Mouse (Mus musculus): Measurements from ENCODE around the gene Ctnna2.

Ctnna2 gene

DNA sequence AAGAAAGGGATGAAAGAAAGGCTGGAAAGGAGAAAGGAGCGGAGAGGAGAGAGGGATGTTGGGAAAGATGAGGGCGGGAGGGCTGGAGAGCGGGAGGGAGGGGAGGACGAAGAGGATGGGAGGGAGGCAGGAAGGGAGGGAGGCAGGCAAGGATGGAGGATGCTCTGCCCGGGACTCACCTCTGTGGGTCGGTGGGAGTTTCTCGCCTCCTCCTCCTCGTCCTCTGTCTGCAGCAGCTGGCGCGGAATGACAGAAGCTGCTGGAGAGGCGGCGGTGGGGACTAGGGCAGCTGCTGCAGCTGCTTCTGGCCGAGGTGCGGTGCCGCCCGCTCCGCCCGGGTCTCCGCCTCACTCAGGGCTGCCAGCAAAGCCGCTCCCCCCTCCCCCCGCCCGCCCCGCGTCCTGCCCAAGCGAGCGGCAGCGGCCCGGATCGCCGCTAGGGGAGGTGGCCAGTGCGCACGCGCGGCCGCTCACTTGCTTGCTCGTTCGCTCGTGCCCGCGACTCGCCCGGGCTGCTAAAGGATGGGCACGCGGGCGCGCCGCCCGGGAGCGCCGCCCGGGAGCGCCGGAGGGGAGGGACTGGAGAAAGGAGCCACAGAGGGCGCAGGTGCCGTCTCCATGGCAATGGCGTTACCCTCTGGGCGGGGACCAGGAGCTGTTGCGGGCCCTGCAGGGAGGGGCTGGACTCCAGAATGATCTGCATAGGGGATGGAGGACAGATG lies at the start of gene Ctnna2:
Gene Ctnna2 (minus strand): TSS at position 459 of the 721 bp plus-strand sequence.
- in situ Hi-C loops (cut with MboI, MseI): no loop called here

DNA sequence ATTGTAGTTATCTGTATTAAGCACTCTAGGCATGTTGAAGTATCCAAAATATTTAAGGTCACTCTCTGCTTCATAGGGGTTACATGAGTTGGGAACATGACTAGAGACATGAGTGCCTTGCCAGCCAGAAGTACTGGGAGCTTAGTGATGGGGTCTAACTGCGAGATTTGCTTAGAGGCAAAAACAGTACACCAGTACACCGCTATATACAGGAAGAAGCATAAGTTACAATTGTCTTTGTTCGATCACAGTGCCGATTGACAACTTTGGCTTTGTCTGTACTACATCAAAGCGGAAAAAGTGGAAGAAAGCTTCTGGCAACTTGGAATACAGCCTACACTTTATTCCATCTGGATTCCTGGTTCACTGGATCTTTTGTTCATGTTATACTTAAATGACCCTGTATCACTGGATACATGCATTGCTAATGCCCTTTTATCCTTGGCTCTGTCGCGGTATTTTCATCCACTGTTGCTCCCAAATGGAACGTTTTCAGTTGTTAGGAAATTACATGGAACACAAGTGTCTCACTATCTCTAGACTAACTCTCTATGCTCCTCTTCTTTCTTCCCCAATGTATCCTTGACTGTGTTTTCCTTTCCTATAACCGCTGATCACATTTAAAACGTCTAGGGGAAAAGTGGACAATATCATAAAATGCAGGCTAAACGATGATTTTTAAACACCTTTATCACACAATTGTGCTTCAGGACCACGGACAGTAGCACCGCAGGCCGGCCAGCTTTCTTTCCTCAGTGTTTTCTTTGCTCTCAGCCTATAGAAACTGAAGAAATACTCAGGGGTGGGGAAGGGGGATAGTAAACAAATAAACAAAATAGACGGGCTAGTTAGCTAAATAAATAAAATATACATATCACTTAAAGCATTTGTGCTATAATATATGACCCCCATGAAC lies 896 bp upstream of the Ctnna2 start:
- in situ Hi-C loops (cut with MboI, MseI): no loop called here

GRCm38 (mm10) chr6:77978476-77979240 lies 841 bp downstream of the Ctnna2 start:
- in situ Hi-C loops (cut with MboI, MseI): no loop called here

DNA sequence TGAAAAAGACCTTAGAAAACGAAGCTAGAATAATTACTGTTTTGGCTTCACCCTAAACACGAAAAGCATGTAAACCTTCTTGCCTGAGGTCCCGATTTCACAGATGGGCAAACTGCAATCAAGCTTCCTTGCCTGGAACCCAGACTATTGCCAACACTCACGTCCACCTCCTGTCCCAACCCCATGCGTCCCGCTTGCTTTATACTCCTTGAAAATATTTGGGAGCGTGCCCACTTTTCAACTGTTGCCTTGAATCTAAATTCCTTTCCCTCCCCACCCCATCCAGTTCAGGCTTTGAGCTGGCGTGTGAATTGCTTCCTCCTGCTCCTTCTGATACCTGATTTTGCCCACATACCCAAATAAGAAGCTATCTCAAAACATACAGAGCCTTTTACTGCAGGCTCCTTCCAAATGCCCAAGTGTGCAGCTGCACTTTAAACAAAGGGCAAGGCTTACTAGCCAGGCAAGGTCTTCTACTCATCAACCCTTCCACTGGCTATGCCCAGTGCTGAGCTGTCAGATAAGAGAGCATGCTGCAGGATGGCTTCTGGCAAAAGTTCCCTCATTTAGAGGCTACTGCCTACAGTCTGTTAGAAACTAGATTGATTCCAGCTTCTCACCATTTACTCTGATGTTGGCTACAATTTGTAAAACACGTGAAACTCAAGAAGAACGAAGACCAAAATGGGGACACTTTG lies 8.8 kb downstream of the Ctnna2 start:
- in situ Hi-C loops (cut with MboI, MseI): no loop called here

DNA sequence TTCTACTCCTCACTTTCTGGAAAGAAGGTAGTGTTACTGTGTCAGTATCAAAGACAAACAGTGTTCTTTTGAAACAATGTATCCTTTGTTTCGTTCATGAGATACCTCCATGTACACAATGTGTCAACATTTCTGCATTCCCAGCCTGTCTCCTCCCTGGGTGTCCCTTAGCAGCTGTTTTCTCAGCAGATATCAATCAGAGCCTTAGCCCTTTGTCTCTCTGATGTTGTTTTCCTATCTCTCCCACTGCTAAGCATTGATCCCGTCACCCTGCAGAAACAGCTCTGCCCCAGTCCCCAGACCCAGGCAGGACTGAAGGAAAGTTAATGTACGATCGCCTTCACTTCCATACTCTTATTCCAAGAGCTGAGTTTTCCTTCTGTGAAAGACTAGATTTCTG lies 9.7 kb downstream of the Ctnna2 start:
- in situ Hi-C loops (cut with MboI, MseI): no loop called here

- in situ Hi-C loops (cut with MboI, MseI): no loop called here
Observed at GRCm38 (mm10) chr6:77962011-77962410, 17.5 kb downstream of the Ctnna2 start.

DNA sequence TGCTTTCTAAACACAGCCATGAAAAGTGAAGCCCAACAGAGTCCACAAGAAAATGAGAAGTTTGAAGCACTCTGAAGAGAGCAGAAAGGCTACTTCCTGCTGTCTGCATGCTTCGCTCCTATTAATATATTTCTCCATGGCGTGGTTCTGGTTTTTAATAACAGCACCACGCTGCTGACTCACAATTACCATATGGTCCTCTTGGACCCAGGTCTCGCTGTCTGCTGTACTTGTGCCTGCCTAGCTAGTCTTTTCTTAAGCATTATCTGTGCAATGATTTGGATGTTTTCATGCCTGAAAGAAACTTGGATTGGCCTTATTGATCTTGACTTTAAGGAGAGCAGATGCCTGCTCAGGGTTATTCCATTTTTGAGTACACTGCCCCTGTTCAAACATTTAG lies 28.2 kb downstream of the Ctnna2 start:
- in situ Hi-C loops (cut with MboI, MseI): no loop called here

DNA sequence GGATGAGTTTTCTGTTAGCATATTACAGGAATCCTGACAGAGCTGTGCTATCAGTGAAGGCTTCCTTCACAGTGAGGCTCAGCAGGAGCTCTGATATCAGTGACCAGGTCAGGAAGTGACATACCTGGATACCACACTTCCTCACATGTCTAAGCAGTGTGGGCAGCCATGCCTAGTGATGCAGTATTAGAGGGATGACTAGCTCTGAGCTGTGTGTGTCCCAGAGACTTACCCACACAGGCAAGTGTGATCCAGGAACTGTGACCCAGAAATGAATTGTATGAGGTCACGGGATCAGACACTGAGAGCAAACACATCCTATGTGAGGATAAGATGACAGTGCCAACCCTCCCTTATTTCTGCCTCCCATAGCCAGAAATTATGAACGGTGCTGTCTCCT lies 28.8 kb downstream of the Ctnna2 start:
- in situ Hi-C loops (cut with MboI, MseI): no loop called here

DNA sequence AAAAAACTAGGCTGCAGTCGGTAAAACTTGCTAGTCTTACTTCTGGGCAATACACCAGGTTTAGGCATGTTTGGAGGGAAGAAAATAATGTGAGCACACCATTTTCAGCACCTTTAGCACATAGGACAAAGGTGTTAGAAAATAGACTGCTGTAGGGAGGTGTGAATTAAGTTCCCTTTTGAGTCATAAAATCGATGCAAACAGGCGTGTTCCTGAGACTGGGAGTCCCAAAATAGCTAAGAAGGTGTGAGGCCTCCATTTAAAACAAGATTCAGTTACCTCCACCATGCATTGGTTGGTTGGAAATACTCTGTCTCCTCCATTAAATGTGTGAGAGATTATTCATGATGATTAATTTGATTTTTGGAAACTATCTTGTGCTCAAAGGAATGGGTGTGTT lies 50.1 kb downstream of the Ctnna2 start:
- in situ Hi-C loops (cut with MboI, MseI): no loop called here

- in situ Hi-C loops (cut with MboI, MseI): no loop called here
Observed at GRCm38 (mm10) chr6:77873150-77873549, 106.3 kb downstream of the Ctnna2 start.

GRCm38 (mm10) chr6:77869313-77869712 lies 110.2 kb downstream of the Ctnna2 start:
- in situ Hi-C loops (cut with MboI, MseI): no loop called here

DNA sequence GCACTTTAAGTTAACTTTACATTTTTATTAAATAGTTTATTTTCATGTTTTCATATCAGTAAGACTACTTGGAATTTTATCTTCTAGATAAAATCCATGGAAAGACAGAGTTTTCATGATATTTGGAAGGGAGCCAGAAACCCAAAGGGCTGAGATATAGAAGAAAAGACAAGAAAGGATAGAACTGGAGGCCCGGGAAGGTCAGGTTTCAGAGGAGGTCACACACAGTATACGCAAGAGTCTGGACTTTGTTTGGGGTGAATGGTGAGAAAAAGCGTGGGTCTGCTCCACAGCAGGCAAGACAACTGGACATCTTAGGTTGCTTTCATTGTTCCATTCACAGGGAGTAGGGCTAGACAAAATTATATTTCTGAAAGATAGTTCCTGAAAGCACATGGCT lies 111.4 kb downstream of the Ctnna2 start:
- in situ Hi-C loops (cut with MboI, MseI): no loop called here

DNA sequence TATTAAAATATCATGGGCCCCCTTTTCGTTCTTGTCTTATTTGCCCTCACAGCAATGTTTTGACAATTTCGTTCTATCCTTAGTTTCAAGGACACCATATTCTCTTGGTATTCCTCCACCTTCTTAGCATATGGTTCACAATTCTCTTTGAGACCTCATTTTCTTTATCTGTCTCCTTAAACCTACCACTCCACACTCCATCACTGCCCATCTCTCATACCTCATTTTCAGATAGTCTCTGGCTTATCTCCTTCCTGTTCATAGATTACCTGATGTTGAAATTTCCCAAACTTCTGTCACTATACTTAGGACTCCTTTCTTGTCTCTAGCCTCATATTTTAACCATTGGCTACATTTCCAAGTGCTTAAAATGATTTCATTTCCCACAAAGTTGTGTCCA lies 116.1 kb downstream of the Ctnna2 start:
- in situ Hi-C loops (cut with MboI, MseI): no loop called here

DNA sequence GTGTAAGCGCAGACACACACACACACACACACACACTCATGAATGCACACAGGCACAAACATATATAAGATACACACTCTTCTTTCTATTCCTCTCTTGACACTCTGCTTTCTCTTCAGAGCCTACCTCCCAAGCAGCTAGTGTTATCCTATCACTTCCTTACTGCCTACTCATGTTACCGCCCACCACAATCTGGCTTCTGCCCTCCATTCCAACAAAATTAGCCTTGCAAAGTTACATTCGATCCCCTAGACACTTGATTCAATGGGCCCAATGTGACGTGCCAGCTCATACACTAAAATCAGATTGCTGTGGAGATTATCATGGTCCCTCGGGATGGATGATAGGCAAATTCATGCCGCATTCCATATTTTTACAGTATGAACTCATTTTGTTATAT lies 116.7 kb downstream of the Ctnna2 start:
- in situ Hi-C loops (cut with MboI, MseI): no loop called here

- in situ Hi-C loops (cut with MboI, MseI): no loop called here
Observed at GRCm38 (mm10) chr6:77849438-77849837, 130.1 kb downstream of the Ctnna2 start.

GRCm38 (mm10) chr6:77848796-77849195 lies 130.7 kb downstream of the Ctnna2 start:
- in situ Hi-C loops (cut with MboI, MseI): no loop called here

GRCm38 (mm10) chr6:77847651-77848050 lies 131.8 kb downstream of the Ctnna2 start:
- in situ Hi-C loops (cut with MboI, MseI): no loop called here

- in situ Hi-C loops (cut with MboI, MseI): no loop called here
Observed at GRCm38 (mm10) chr6:77839076-77839475, 140.4 kb downstream of the Ctnna2 start.

DNA sequence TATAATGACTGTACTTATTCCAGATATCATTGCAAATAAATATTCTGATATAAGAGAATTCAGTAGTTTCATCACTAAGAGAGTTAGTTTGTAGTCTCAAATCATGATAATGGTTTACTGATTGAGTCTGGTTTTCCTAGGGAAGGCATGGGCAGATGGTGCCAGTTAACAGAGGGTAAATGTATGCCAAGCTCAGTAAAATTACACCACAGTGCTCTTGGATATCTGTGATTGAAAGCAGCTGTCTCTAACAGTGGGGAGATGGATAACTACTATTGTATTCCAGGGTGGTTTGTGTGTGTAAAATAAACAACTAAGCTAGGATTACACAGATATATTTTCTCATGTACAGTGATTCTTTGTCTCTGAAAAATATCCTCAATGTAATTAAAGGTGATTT lies 140.8 kb downstream of the Ctnna2 start:
- in situ Hi-C loops (cut with MboI, MseI): no loop called here

- in situ Hi-C loops (cut with MboI, MseI): no loop called here
Observed at GRCm38 (mm10) chr6:77837543-77837942, 142.0 kb downstream of the Ctnna2 start.

- in situ Hi-C loops (cut with MboI, MseI): no loop called here
Observed at GRCm38 (mm10) chr6:77834680-77835079, 144.8 kb downstream of the Ctnna2 start.

DNA sequence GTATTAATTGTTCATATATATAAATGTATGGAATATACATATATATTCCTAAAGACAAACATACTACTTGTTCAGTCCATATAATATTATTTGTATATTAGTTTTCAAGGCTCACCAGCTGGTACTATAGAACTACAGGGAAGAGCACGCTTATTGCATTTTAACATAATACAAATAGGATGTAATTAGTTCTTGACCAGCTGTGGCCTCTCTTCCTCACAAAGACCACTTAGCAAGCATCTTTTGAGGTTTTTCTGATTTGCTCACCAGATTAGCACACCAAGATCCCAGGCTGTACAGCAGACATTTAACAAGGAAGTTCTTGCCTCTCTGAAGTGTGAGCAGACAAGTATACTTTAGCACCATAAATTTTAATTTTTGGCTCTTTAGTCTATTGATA lies 152.0 kb downstream of the Ctnna2 start:
- in situ Hi-C loops (cut with MboI, MseI): no loop called here
